Mouse (Mus musculus) neural tube, embryonic 14.5 days (tissue): ENCODE data around the gene Ss18l2. TPM values are rescaled to one million over a fixed set of nuclear protein-coding genes. Genes with fewer than 3 reads are reported as not detected.

Experiments
- ATAC-seq: fragments of 200-750 bp; cut with Nextera tagmentation; 2 replicates; pipeline ENCODE4 v1.8.0; 2017; ENCODE audit warnings: low read depth, mild to moderate bottlenecking, moderate TSS enrichment, moderate library complexity
- H3K27ac ChIP-seq: fragments of 300-500 bp; sonication (generic); 2 replicates; pipeline ENCODE4 v1.5.1; 2014; ENCODE audit warnings: low read depth, mild to moderate bottlenecking, control low read depth, low read length, moderate library complexity, mixed read lengths
- H3K27me3 ChIP-seq: fragments of 300-500 bp; sonication (generic); 2 replicates; pipeline ENCODE4 v1.6.1; 2014; ENCODE audit warnings: low read length; ENCODE audit not compliant: control insufficient read depth, insufficient read depth
- H3K36me3 ChIP-seq: fragments of 300-500 bp; sonication (generic); 2 replicates; pipeline ENCODE4 v1.6.1; 2014; ENCODE audit warnings: low read length, mixed read lengths; ENCODE audit not compliant: control insufficient read depth, insufficient read depth
- H3K4me1 ChIP-seq: fragments of 300-500 bp; sonication (generic); 2 replicates; pipeline ENCODE4 v1.6.1; 2014; ENCODE audit warnings: low read length; ENCODE audit not compliant: control insufficient read depth, insufficient read depth
- H3K4me2 ChIP-seq: fragments of 300-500 bp; sonication (generic); 2 replicates; pipeline ENCODE4 v1.6.1; 2014; ENCODE audit warnings: mild to moderate bottlenecking, low read depth, low read length, control low read depth
- H3K4me3 ChIP-seq: fragments of 300-500 bp; sonication (generic); 2 replicates; pipeline ENCODE4 v1.5.1; 2014; ENCODE audit warnings: low read depth, low read length, control low read depth, mixed read lengths
- H3K9ac ChIP-seq: fragments of 300-500 bp; sonication (generic); replicated peaks from 2 replicates; pipeline ENCODE4 v1.6.1; 2014; ENCODE audit warnings: low read depth, mild to moderate bottlenecking, control low read depth, low read length, mixed read lengths
- H3K9me3 ChIP-seq: fragments of 300-500 bp; sonication (generic); 2 replicates; pipeline ENCODE4 v1.6.1; 2016; ENCODE audit warnings: low read length; ENCODE audit not compliant: control insufficient read depth
- WGBS: fragments of 180-500 bp; shearing (Covaris S2); extraction: QIAGEN DNeasy Blood & Tissue Kit; methylation state at CpG from one replicate; pipeline ENCODE4 v1.1.7; 2014; 5-methylcytosine and 5-hydroxymethylcytosine counted together
- polyA plus RNA-seq: library from polyadenylated mRNA; unstranded; fragments of >200 nt; fragmentation: Nextera tagmentation; extraction: Ambion mirVana; gene quantifications from 2 replicates; pipeline ENCODE4 v1.2.1, GENCODE M21; 2014

Ss18l2 gene
- polyA plus RNA-seq: 194 and 208 TPM in 2 replicates

GRCm38 (mm10) chr9:121709898-121710583, at the start of gene Ss18l2:
TSS of gene Ss18l2 (plus strand) at chr9:121710329.
- ATAC-seq: peak; percentile 96
- H3K27ac ChIP-seq: peak within 1 kb of the TSS; percentile 93
- H3K27me3 ChIP-seq: no peaks in the 10 kb centered on the region
- peak within 1 kb of the TSS; percentile 83 for H3K4me2 ChIP-seq
- H3K36me3 ChIP-seq: peaks cover 9% of the 10 kb centered on the region; the same call in 1 of the 2 replicates
- peak within 1 kb of the TSS; percentile 73 for H3K4me3 ChIP-seq
- peaks cover 18% of the 10 kb centered on the region for H3K4me1 ChIP-seq
- no peaks in the 10 kb centered on the region for H3K9me3 ChIP-seq
- peak within 1 kb of the TSS; percentile 93 for H3K9ac ChIP-seq
- WGBS: 5% methylated on average over 37 of the region's 37 CpGs

GRCm38 (mm10) chr9:121663467-121663866, 46.7 kb upstream of the Ss18l2 start:
- no peaks in the 10 kb centered on the region for H3K27me3 ChIP-seq
- 83% methylated on average over 6 of the region's 6 CpGs for WGBS
- no peak overlapping the region for H3K27ac ChIP-seq
- ATAC-seq: no peak
- no peaks in the 10 kb centered on the region for H3K4me1 ChIP-seq
- no peak overlapping the region for H3K9ac ChIP-seq
- no peaks in the 10 kb centered on the region for H3K9me3 ChIP-seq
- H3K4me3 ChIP-seq: no peak overlapping the region
- H3K4me2 ChIP-seq: no peak overlapping the region
- H3K36me3 ChIP-seq: no peaks in the 10 kb centered on the region

- Histone ChIP-seq H3K4me2 (no peak overlapping the region), H3K4me1 (no peaks in the 10 kb centered on the region), H3K36me3 (no peaks in the 10 kb centered on the region), H3K27ac (no peak overlapping the region), H3K4me3 (no peak overlapping the region), H3K9me3 (no peaks in the 10 kb centered on the region), H3K27me3 (no peaks in the 10 kb centered on the region), H3K9ac (no peak overlapping the region)
- WGBS: 84% methylated on average over 5 of the region's 5 CpGs
- no peak for ATAC-seq
Measured at GRCm38 (mm10) chr9:121664104-121664503, 46.0 kb upstream of the Ss18l2 start.

GRCm38 (mm10) chr9:121666957-121667630, 43.0 kb upstream of the Ss18l2 start:
- Histone ChIP-seq H3K27me3 (0 out of 2 replicates have a peak, but pooled peaks cover 3% of the 10 kb centered on the region), H3K9me3 (no peaks in the 10 kb centered on the region), H3K9ac (no peak overlapping the region), H3K4me2 (no peak overlapping the region), H3K36me3 (no peaks in the 10 kb centered on the region), H3K4me3 (no peak overlapping the region), H3K4me1 (no peaks in the 10 kb centered on the region), H3K27ac (no peak overlapping the region)
- WGBS: 61% methylated on average over 16 of the region's 16 CpGs
- ATAC-seq: no peak; the same call in 1 of the 2 replicates

GRCm38 (mm10) chr9:121667822-121668221, 42.3 kb upstream of the Ss18l2 start:
- Histone ChIP-seq H3K36me3 (no peaks in the 10 kb centered on the region), H3K9ac (no peak overlapping the region), H3K4me2 (no peak overlapping the region), H3K4me1 (no peaks in the 10 kb centered on the region), H3K27ac (no peak overlapping the region), H3K27me3 (0 out of 2 replicates have a peak, but pooled peaks cover 3% of the 10 kb centered on the region), H3K4me3 (no peak overlapping the region), H3K9me3 (no peaks in the 10 kb centered on the region)
- 69% methylated on average over 11 of the region's 11 CpGs for WGBS
- no peak; the same call in 1 of the 2 replicates for ATAC-seq

- 0 out of 2 replicates have a peak, but pooled peaks cover 3% of the 10 kb centered on the region for H3K27me3 ChIP-seq
- H3K9me3 ChIP-seq: no peaks in the 10 kb centered on the region
- H3K4me3 ChIP-seq: peak overlapping the region; percentile 29
- no peak overlapping the region for H3K27ac ChIP-seq
- WGBS: 1% methylated on average over 28 of the region's 28 CpGs
- H3K4me2 ChIP-seq: peak overlapping the region; percentile 63
- H3K4me1 ChIP-seq: no peaks in the 10 kb centered on the region
- peak overlapping the region; percentile 48 for H3K9ac ChIP-seq
- no peaks in the 10 kb centered on the region for H3K36me3 ChIP-seq
- peak; percentile 70 for ATAC-seq
Measured at GRCm38 (mm10) chr9:121669348-121669791, 40.8 kb upstream of the Ss18l2 start.

GRCm38 (mm10) chr9:121671300-121671699, 38.8 kb upstream of the Ss18l2 start:
- 13% methylated on average over 7 of the region's 7 CpGs for WGBS
- Histone ChIP-seq H3K27me3 (0 out of 2 replicates have a peak, but pooled peaks cover 3% of the 10 kb centered on the region), H3K36me3 (no peaks in the 10 kb centered on the region), H3K4me1 (no peaks in the 10 kb centered on the region), H3K4me3 (no peak overlapping the region), H3K9me3 (no peaks in the 10 kb centered on the region), H3K9ac (no peak overlapping the region), H3K27ac (no peak overlapping the region), H3K4me2 (no peak overlapping the region)
- no peak for ATAC-seq

GRCm38 (mm10) chr9:121672311-121672710, 37.8 kb upstream of the Ss18l2 start:
- WGBS: 53% methylated on average over 5 of the region's 5 CpGs
- ATAC-seq: no peak
- H3K9ac ChIP-seq: no peak overlapping the region

GRCm38 (mm10) chr9:121673716-121674115, 36.4 kb upstream of the Ss18l2 start:
- ATAC-seq: no peak

More at GRCm38 (mm10) chr9:121672311-121672710, 37.8 kb upstream of the Ss18l2 start:
- no peak overlapping the region for H3K4me3 ChIP-seq
- no peaks in the 10 kb centered on the region for H3K36me3 ChIP-seq
- H3K4me2 ChIP-seq: no peak overlapping the region
- H3K27ac ChIP-seq: no peak overlapping the region
- no peaks in the 10 kb centered on the region for H3K4me1 ChIP-seq
- H3K9me3 ChIP-seq: no peaks in the 10 kb centered on the region
- 0 out of 2 replicates have a peak, but pooled peaks cover 3% of the 10 kb centered on the region for H3K27me3 ChIP-seq

More at GRCm38 (mm10) chr9:121673716-121674115, 36.4 kb upstream of the Ss18l2 start:
- Histone ChIP-seq H3K27ac (no peak overlapping the region), H3K4me3 (no peak overlapping the region), H3K4me2 (no peak overlapping the region), H3K27me3 (0 out of 2 replicates have a peak, but pooled peaks cover 3% of the 10 kb centered on the region), H3K4me1 (no peaks in the 10 kb centered on the region), H3K36me3 (no peaks in the 10 kb centered on the region), H3K9me3 (no peaks in the 10 kb centered on the region), H3K9ac (no peak overlapping the region)
- 80% methylated on average over 5 of the region's 5 CpGs for WGBS
